Mouse (Mus musculus) limb, embryonic 12.5 days (tissue): ENCODE measurements around the gene Aqp7. TPM values are rescaled to one million over a fixed set of nuclear protein-coding genes. Genes with fewer than 3 reads are reported as not detected.

ENCODE experiments used
- ATAC-seq: fragments of 200-750 bp; cut with Nextera tagmentation; 2 replicates; pipeline ENCODE4 v1.8.0; 2017; ENCODE audit warnings: low read depth, moderate TSS enrichment; ENCODE audit not compliant: insufficient number of reproducible peaks, insufficient read depth, low FRiP score, low TSS enrichment
- H3K27ac ChIP-seq: fragments of 300-500 bp; sonication (generic); 2 replicates; pipeline ENCODE4 v1.5.1; 2016; ENCODE audit warnings: mild to moderate bottlenecking, moderate library complexity
- H3K27me3 ChIP-seq: fragments of 300-500 bp; sonication (generic); 2 replicates; pipeline ENCODE4 v1.6.1; 2016; ENCODE audit warnings: mild to moderate bottlenecking, moderate library complexity
- H3K36me3 ChIP-seq: fragments of 300-500 bp; sonication (generic); 2 replicates; pipeline ENCODE4 v1.6.1; 2016; ENCODE audit warnings: mild to moderate bottlenecking, moderate library complexity
- H3K4me1 ChIP-seq: fragments of 300-500 bp; sonication (generic); replicated peaks from 2 replicates; pipeline ENCODE4 v1.6.1; 2016
- H3K4me2 ChIP-seq: fragments of 300-500 bp; sonication (generic); 2 replicates; pipeline ENCODE4 v1.6.1; 2016; ENCODE audit warnings: mild to moderate bottlenecking, moderate library complexity
- H3K4me3 ChIP-seq: fragments of 300-500 bp; sonication (generic); replicated peaks from 2 replicates; pipeline ENCODE4 v1.5.1; 2016; ENCODE audit warnings: mild to moderate bottlenecking
- H3K9ac ChIP-seq: fragments of 300-500 bp; sonication (generic); replicated peaks from 2 replicates; pipeline ENCODE4 v1.6.1; 2016; ENCODE audit warnings: mild to moderate bottlenecking, moderate library complexity
- H3K9me3 ChIP-seq: fragments of 300-500 bp; sonication (generic); 2 replicates; pipeline ENCODE4 v1.6.1; 2016; ENCODE audit warnings: mild to moderate bottlenecking, moderate library complexity
- WGBS: fragments of 180-500 bp; shearing (Covaris S2); methylation state at CpG from one replicate; pipeline ENCODE4 v1.1.7; 2016; 5-methylcytosine and 5-hydroxymethylcytosine counted together
- polyA plus RNA-seq: library from polyadenylated mRNA; unstranded; fragments of >200 nt; fragmentation: Nextera tagmentation; extraction: Ambion mirVana; gene quantifications from 2 replicates; pipeline ENCODE4 v1.2.1, GENCODE M21; 2016

Aqp7 gene
- not detected in 2 replicates for polyA plus RNA-seq

GRCm38 (mm10) chr4:41047524-41048271 is at the start of gene Aqp7:
Gene Aqp7 (minus strand): TSS chr4:41048139.
- Histone ChIP-seq H3K36me3 (no peaks in the 10 kb centered on the region), H3K4me2 (no peak within 1 kb of the TSS), H3K4me3 (no peak within 1 kb of the TSS), H3K27me3 (no peaks in the 10 kb centered on the region), H3K9ac (no peak within 1 kb of the TSS), H3K9me3 (no peaks in the 10 kb centered on the region), H3K27ac (0 out of 2 replicates have a peak within 1 kb of the TSS, but pooled peaks have one; percentile 4), H3K4me1 (peaks cover 12% of the 10 kb centered on the region)
- no peak for ATAC-seq
- 20% methylated on average over 9 of the region's 9 CpGs for WGBS

- Histone ChIP-seq H3K4me3 (no peak overlapping the region), H3K4me2 (peak overlapping the region; percentile 83), H3K36me3 (no peaks in the 10 kb centered on the region), H3K9me3 (no peaks in the 10 kb centered on the region), H3K27me3 (peaks cover 45% of the 10 kb centered on the region), H3K4me1 (peaks cover 26% of the 10 kb centered on the region), H3K9ac (0 out of 2 replicates have a peak overlapping the region, but pooled peaks have one; percentile 44), H3K27ac (no peak overlapping the region)
- WGBS, result 46% methylated on average over 13 of the region's 13 CpGs
- no peak for ATAC-seq
Observed at GRCm38 (mm10) chr4:41097381-41097780, 49.4 kb upstream of the Aqp7 start.

GRCm38 (mm10) chr4:41096794-41097193 is 48.9 kb upstream of the Aqp7 start:
- Histone ChIP-seq H3K4me3 (no peak overlapping the region), H3K9me3 (no peaks in the 10 kb centered on the region), H3K4me2 (no peak overlapping the region), H3K4me1 (peaks cover 32% of the 10 kb centered on the region), H3K9ac (no peak overlapping the region), H3K27ac (no peak overlapping the region), H3K27me3 (peaks cover 45% of the 10 kb centered on the region), H3K36me3 (no peaks in the 10 kb centered on the region)
- ATAC-seq, result no peak
- WGBS, result 71% methylated on average over 5 of the region's 5 CpGs

GRCm38 (mm10) chr4:41096169-41096568 is 48.2 kb upstream of the Aqp7 start:
- H3K4me3 ChIP-seq, result no peak overlapping the region

GRCm38 (mm10) chr4:41094361-41094760 is 46.4 kb upstream of the Aqp7 start:
- 76% methylated on average over 9 of the region's 9 CpGs for WGBS
- ATAC-seq, result no peak

More at GRCm38 (mm10) chr4:41096169-41096568, 48.2 kb upstream of the Aqp7 start:
- Histone ChIP-seq H3K9me3 (no peaks in the 10 kb centered on the region), H3K4me1 (peaks cover 38% of the 10 kb centered on the region), H3K9ac (no peak overlapping the region), H3K36me3 (no peaks in the 10 kb centered on the region), H3K4me2 (no peak overlapping the region), H3K27me3 (peaks cover 45% of the 10 kb centered on the region), H3K27ac (no peak overlapping the region)
- ATAC-seq, result no peak
- WGBS, result 25% methylated on average over 8 of the region's 8 CpGs

GRCm38 (mm10) chr4:41092958-41093357 is 45.0 kb upstream of the Aqp7 start:
- H3K4me3 ChIP-seq, result no peak overlapping the region
- H3K4me2 ChIP-seq, result no peak overlapping the region
- no peak overlapping the region for H3K9ac ChIP-seq
- peaks cover 26% of the 10 kb centered on the region for H3K27me3 ChIP-seq
- H3K36me3 ChIP-seq, result no peaks in the 10 kb centered on the region
- no peaks in the 10 kb centered on the region for H3K9me3 ChIP-seq
- peaks cover 43% of the 10 kb centered on the region for H3K4me1 ChIP-seq
- no peak overlapping the region for H3K27ac ChIP-seq
- 62% methylated on average over 1 of the region's 1 CpGs for WGBS
- no peak for ATAC-seq

More at GRCm38 (mm10) chr4:41094361-41094760, 46.4 kb upstream of the Aqp7 start:
- Histone ChIP-seq H3K27me3 (peaks cover 39% of the 10 kb centered on the region), H3K9me3 (no peaks in the 10 kb centered on the region), H3K4me1 (peaks cover 51% of the 10 kb centered on the region), H3K9ac (no peak overlapping the region), H3K36me3 (no peaks in the 10 kb centered on the region), H3K4me2 (no peak overlapping the region), H3K4me3 (no peak overlapping the region), H3K27ac (no peak overlapping the region)

GRCm38 (mm10) chr4:41091391-41091790 is 43.5 kb upstream of the Aqp7 start:
- Histone ChIP-seq H3K36me3 (no peaks in the 10 kb centered on the region), H3K4me2 (no peak overlapping the region), H3K27ac (no peak overlapping the region), H3K4me1 (peaks cover 33% of the 10 kb centered on the region), H3K4me3 (no peak overlapping the region), H3K9ac (no peak overlapping the region), H3K9me3 (no peaks in the 10 kb centered on the region), H3K27me3 (peaks cover 11% of the 10 kb centered on the region)
- 42% methylated on average over 3 of the region's 3 CpGs for WGBS
- ATAC-seq, result no peak

GRCm38 (mm10) chr4:41089705-41090104 is 41.8 kb upstream of the Aqp7 start:
- WGBS, result 79% methylated on average over 2 of the region's 2 CpGs
- no peak for ATAC-seq
- H3K4me1 ChIP-seq, result peaks cover 27% of the 10 kb centered on the region
- H3K9me3 ChIP-seq, result no peaks in the 10 kb centered on the region
- H3K4me2 ChIP-seq, result no peak overlapping the region
- no peaks in the 10 kb centered on the region for H3K27me3 ChIP-seq
- H3K4me3 ChIP-seq, result no peak overlapping the region
- H3K36me3 ChIP-seq, result no peaks in the 10 kb centered on the region
- no peak overlapping the region for H3K9ac ChIP-seq
- H3K27ac ChIP-seq, result peak overlapping the region; percentile 62; the same call in 1 of the 2 replicates

- no peak for ATAC-seq
- 89% methylated on average over 4 of the region's 4 CpGs for WGBS
- no peak overlapping the region for H3K9ac ChIP-seq
Observed at GRCm38 (mm10) chr4:41089189-41089588, 41.2 kb upstream of the Aqp7 start.

GRCm38 (mm10) chr4:41087459-41088298 is 39.7 kb upstream of the Aqp7 start:
- Histone ChIP-seq H3K27ac (no peak overlapping the region), H3K9me3 (no peaks in the 10 kb centered on the region), H3K4me3 (no peak overlapping the region), H3K4me1 (peaks cover 27% of the 10 kb centered on the region), H3K27me3 (no peaks in the 10 kb centered on the region), H3K4me2 (no peak overlapping the region), H3K9ac (no peak overlapping the region), H3K36me3 (no peaks in the 10 kb centered on the region)
- no peak for ATAC-seq
- 86% methylated on average over 16 of the region's 16 CpGs for WGBS

More at GRCm38 (mm10) chr4:41089189-41089588, 41.2 kb upstream of the Aqp7 start:
- H3K4me2 ChIP-seq, result no peak overlapping the region
- H3K36me3 ChIP-seq, result no peaks in the 10 kb centered on the region
- H3K9me3 ChIP-seq, result no peaks in the 10 kb centered on the region
- H3K27ac ChIP-seq, result no peak overlapping the region
- no peak overlapping the region for H3K4me3 ChIP-seq
- peaks cover 27% of the 10 kb centered on the region for H3K4me1 ChIP-seq
- no peaks in the 10 kb centered on the region for H3K27me3 ChIP-seq

GRCm38 (mm10) chr4:41086947-41087346 is 39.0 kb upstream of the Aqp7 start:
- Histone ChIP-seq H3K9me3 (no peaks in the 10 kb centered on the region), H3K36me3 (no peaks in the 10 kb centered on the region), H3K4me3 (no peak overlapping the region), H3K4me1 (peaks cover 21% of the 10 kb centered on the region), H3K27ac (no peak overlapping the region), H3K27me3 (no peaks in the 10 kb centered on the region), H3K9ac (no peak overlapping the region), H3K4me2 (no peak overlapping the region)
- no peak for ATAC-seq
- WGBS, result 76% methylated on average over 9 of the region's 9 CpGs
